Mouse (Mus musculus) C2C12 (cell line): ENCODE data around the gene Tgfb1.

ENCODE experiments used
- CEBPB ChIP-seq: IDR thresholded peaks from one replicate; pipeline ENCODE4 v1.6.1; 2011; ENCODE audit warnings: low read depth, mild to moderate bottlenecking, control low read depth, moderate library complexity
- CTCF ChIP-seq: IDR thresholded peaks from one replicate; pipeline ENCODE4 v1.5.1; 2011; ENCODE audit not compliant: control insufficient read depth, insufficient read depth, insufficient read length
- FOSL1 ChIP-seq: IDR thresholded peaks from one replicate; pipeline ENCODE4 v1.8.0; 2011; ENCODE audit warnings: mild to moderate bottlenecking, low read length; ENCODE audit not compliant: poor library complexity, insufficient read depth, severe bottlenecking
- MAX ChIP-seq: IDR thresholded peaks from one replicate; pipeline ENCODE4 v1.6.1; 2011; ENCODE audit warnings: mild to moderate bottlenecking, control low read depth
- MYOD1 ChIP-seq: IDR thresholded peaks from one replicate; pipeline ENCODE4 v1.6.1; 2011; ENCODE audit warnings: low read depth; ENCODE audit not compliant: control insufficient read depth, insufficient read length
- MYOG ChIP-seq: IDR thresholded peaks from one replicate; pipeline ENCODE4 v1.6.1; 2011; ENCODE audit not compliant: control insufficient read depth, insufficient read length; ENCODE audit errors: extremely low read depth
- USF1 ChIP-seq: IDR thresholded peaks from one replicate; pipeline ENCODE4 v1.6.1; 2011; ENCODE audit warnings: low read depth, mild to moderate bottlenecking, control low read depth, moderate library complexity

DNA sequence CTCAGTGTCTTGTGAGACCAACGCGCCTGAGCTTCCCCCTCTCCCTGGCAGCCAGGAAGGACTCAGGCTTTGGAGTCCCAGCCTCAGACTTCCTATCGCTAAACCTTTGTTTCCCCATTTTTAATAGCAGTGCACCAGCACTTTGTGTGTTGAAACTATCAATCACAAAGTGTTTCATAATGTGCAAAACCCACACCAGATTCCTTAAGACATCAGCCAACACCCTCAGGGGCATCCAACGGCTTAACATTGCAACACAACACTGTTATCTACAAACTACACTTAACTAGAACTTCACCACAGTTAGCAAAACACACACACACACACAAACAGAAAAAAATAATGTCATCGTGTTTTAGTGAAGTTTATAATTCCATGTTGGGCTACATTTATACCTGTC, 37.0 kb upstream of the Tgfb1 start:
- TF ChIP-seq CTCF: no peak
- TF ChIP-seq FOSL1: no peak
- TF ChIP-seq USF1: no peak
- no peak for TF ChIP-seq MYOG
- TF ChIP-seq MAX: no peak
- TF ChIP-seq MYOD1: no peak
- no peak for TF ChIP-seq CEBPB
